Mouse (Mus musculus) embryonic facial prominence, embryonic 11.5 days (tissue): ENCODE results near the gene Olfr448. TPM values are rescaled to one million over a fixed set of nuclear protein-coding genes. Genes with fewer than 3 reads are reported as not detected.

Experiments
- ATAC-seq: fragments of 200-750 bp; cut with Nextera tagmentation; replicated peaks from 2 replicates; pipeline ENCODE4 v1.8.0; 2017; ENCODE audit warnings: low read depth; ENCODE audit not compliant: insufficient number of reproducible peaks, low FRiP score, low TSS enrichment
- DNase-seq: peaks from one replicate; pipeline ENCODE4 v3.0.0-alpha.2; 2015; ENCODE audit warnings: low spot score
- H3K27ac ChIP-seq: fragments of 300-500 bp; sonication (generic); replicated peaks from 2 replicates; pipeline ENCODE4 v1.5.1; 2014; ENCODE audit warnings: mild to moderate bottlenecking, low read depth, low read length, control low read depth
- H3K27me3 ChIP-seq: fragments of 300-500 bp; sonication (generic); 2 replicates; pipeline ENCODE4 v1.6.1; 2014; ENCODE audit warnings: mild to moderate bottlenecking, low read length, moderate library complexity, mixed read lengths; ENCODE audit not compliant: control insufficient read depth, insufficient read depth
- H3K36me3 ChIP-seq: fragments of 300-500 bp; sonication (generic); replicated peaks from 2 replicates; pipeline ENCODE4 v1.6.1; 2014; ENCODE audit warnings: low read depth, mild to moderate bottlenecking, low read length, moderate library complexity, mixed read lengths; ENCODE audit not compliant: control insufficient read depth, insufficient read depth
- H3K4me1 ChIP-seq: fragments of 300-500 bp; sonication (generic); 2 replicates; pipeline ENCODE4 v1.6.1; 2014; ENCODE audit warnings: low read length, mixed read lengths; ENCODE audit not compliant: control insufficient read depth, insufficient read depth
- H3K4me2 ChIP-seq: fragments of 300-500 bp; sonication (generic); 2 replicates; pipeline ENCODE4 v1.6.1; 2014; ENCODE audit warnings: low read depth, mild to moderate bottlenecking, control low read depth, low read length, moderate library complexity
- H3K4me3 ChIP-seq: fragments of 300-500 bp; sonication (generic); 2 replicates; pipeline ENCODE4 v1.5.1; 2014; ENCODE audit warnings: low read depth, low read length, control low read depth
- H3K9ac ChIP-seq: fragments of 300-500 bp; sonication (generic); replicated peaks from 2 replicates; pipeline ENCODE4 v1.6.1; 2014; ENCODE audit warnings: mild to moderate bottlenecking, control low read depth, low read length
- H3K9me3 ChIP-seq: fragments of 300-500 bp; sonication (generic); replicated peaks from 2 replicates; pipeline ENCODE4 v1.6.1; 2016; ENCODE audit warnings: mild to moderate bottlenecking, low read length, inconsistent platforms, mixed read lengths; ENCODE audit not compliant: control insufficient read depth
- WGBS: fragments of 180-500 bp; shearing (Covaris S2); extraction: QIAGEN DNeasy Blood & Tissue Kit; methylation state at CpG from one replicate; pipeline ENCODE4 v1.1.7; 2014; 5-methylcytosine and 5-hydroxymethylcytosine counted together
- polyA plus RNA-seq: library from polyadenylated mRNA; unstranded; fragments of >200 nt; fragmentation: Nextera tagmentation; extraction: Ambion mirVana; gene quantifications from 2 replicates; pipeline ENCODE4 v1.2.1, GENCODE M21; 2014

The Olfr448 gene
- not detected in 2 replicates for polyA plus RNA-seq

GRCm38 (mm10) chr6:42890141-42890540 is at the start of gene Olfr448:
Gene Olfr448 (plus strand): TSS chr6:42890441.
- WGBS, result 94% methylated on average over 1 of the region's 1 CpGs
- no peak for ATAC-seq

GRCm38 (mm10) chr6:42860222-42860819 is 29.9 kb upstream of the Olfr448 start:
- Histone ChIP-seq H3K27ac (no peak overlapping the region), H3K9me3 (no peaks in the 10 kb centered on the region), H3K36me3 (no peaks in the 10 kb centered on the region), H3K9ac (no peak overlapping the region), H3K4me2 (no peak overlapping the region), H3K4me1 (no peaks in the 10 kb centered on the region), H3K4me3 (no peak overlapping the region), H3K27me3 (no peaks in the 10 kb centered on the region)
- WGBS, result 15% methylated on average over 4 of the region's 4 CpGs
- ATAC-seq (no peak; the same call in 1 of the 2 replicates), DNase-seq (peak; percentile 81)

More at GRCm38 (mm10) chr6:42890141-42890540, at the start of gene Olfr448:
- Histone ChIP-seq H3K9ac (no peak within 1 kb of the TSS), H3K36me3 (no peaks in the 10 kb centered on the region), H3K4me3 (no peak within 1 kb of the TSS), H3K27ac (no peak within 1 kb of the TSS), H3K27me3 (no peaks in the 10 kb centered on the region), H3K4me2 (no peak within 1 kb of the TSS), H3K9me3 (no peaks in the 10 kb centered on the region), H3K4me1 (no peaks in the 10 kb centered on the region)
- DNase-seq, result no peak

GRCm38 (mm10) chr6:42869695-42870094 is 20.5 kb upstream of the Olfr448 start:
- H3K36me3 ChIP-seq, result no peaks in the 10 kb centered on the region
- 63% methylated on average over 3 of the region's 3 CpGs for WGBS
- no peaks in the 10 kb centered on the region for H3K9me3 ChIP-seq
- no peaks in the 10 kb centered on the region for H3K27me3 ChIP-seq
- H3K4me3 ChIP-seq, result no peak overlapping the region
- DNase-seq (no peak), ATAC-seq (no peak)
- no peaks in the 10 kb centered on the region for H3K4me1 ChIP-seq
- H3K9ac ChIP-seq, result no peak overlapping the region
- H3K27ac ChIP-seq, result no peak overlapping the region
- H3K4me2 ChIP-seq, result no peak overlapping the region

GRCm38 (mm10) chr6:42876323-42876722 is 13.9 kb upstream of the Olfr448 start:
- no peak for DNase-seq
- Histone ChIP-seq H3K9ac (no peak overlapping the region), H3K4me3 (no peak overlapping the region), H3K4me2 (no peak overlapping the region), H3K36me3 (no peaks in the 10 kb centered on the region), H3K4me1 (no peaks in the 10 kb centered on the region), H3K27ac (no peak overlapping the region), H3K9me3 (no peaks in the 10 kb centered on the region), H3K27me3 (no peaks in the 10 kb centered on the region)
- ATAC-seq, result no peak

- no peaks in the 10 kb centered on the region for H3K27me3 ChIP-seq
- 37% methylated on average over 1 of the region's 1 CpGs for WGBS
- no peak for DNase-seq
- H3K9ac ChIP-seq, result no peak overlapping the region
- H3K4me2 ChIP-seq, result no peak overlapping the region
- no peak for ATAC-seq
- H3K36me3 ChIP-seq, result no peaks in the 10 kb centered on the region
- no peaks in the 10 kb centered on the region for H3K9me3 ChIP-seq
- H3K27ac ChIP-seq, result no peak overlapping the region
- no peak overlapping the region for H3K4me3 ChIP-seq
- H3K4me1 ChIP-seq, result no peaks in the 10 kb centered on the region
Measured at GRCm38 (mm10) chr6:42900345-42900744, 10.1 kb downstream of the Olfr448 start.

GRCm38 (mm10) chr6:42908578-42908977 is 18.3 kb downstream of the Olfr448 start, which contains the start of gene Olfr447:
Gene Olfr447 (plus strand): TSS chr6:42908878.
- Histone ChIP-seq H3K4me2 (no peak within 1 kb of the TSS), H3K4me3 (no peak within 1 kb of the TSS), H3K27ac (no peak within 1 kb of the TSS), H3K9ac (no peak within 1 kb of the TSS), H3K9me3 (no peaks in the 10 kb centered on the region), H3K4me1 (no peaks in the 10 kb centered on the region), H3K36me3 (no peaks in the 10 kb centered on the region), H3K27me3 (no peaks in the 10 kb centered on the region)
- no peak for DNase-seq
- no peak for ATAC-seq

- Histone ChIP-seq H3K9me3 (no peaks in the 10 kb centered on the region), H3K27ac (no peak within 1 kb of the TSS), H3K4me1 (no peaks in the 10 kb centered on the region), H3K27me3 (no peaks in the 10 kb centered on the region), H3K4me2 (no peak within 1 kb of the TSS), H3K36me3 (no peaks in the 10 kb centered on the region), H3K4me3 (no peak within 1 kb of the TSS), H3K9ac (no peak within 1 kb of the TSS)
- DNase-seq (no peak), ATAC-seq (no peak)
- 81% methylated on average over 2 of the region's 2 CpGs for WGBS
Measured at GRCm38 (mm10) chr6:42921077-42921476, 30.8 kb downstream of the Olfr448 start, which contains the start of gene Olfr446. Gene Olfr446 (plus strand): TSS chr6:42921377.
